Mouse (Mus musculus) MEL (cell line): ENCODE results near the gene Ly6c1. TPM values are rescaled to one million over a fixed set of nuclear protein-coding genes. Genes with fewer than 3 reads are reported as not detected.
"Not testable (repeated sequence)": the region's sequence is repeated elsewhere in the genome, so short reads cannot be mapped to it uniquely, and the experiment has no call there.

ENCODE experiments used
- DNase-seq: peaks from one replicate; pipeline ENCODE4 v3.0.0; 2011; ENCODE audit warnings: low read depth, low spot score
- H3K27ac ChIP-seq: 2 replicates; pipeline ENCODE4 v1.5.1; 2012; ENCODE audit warnings: low read depth, mild to moderate bottlenecking, control low read depth, low read length, moderate library complexity; ENCODE audit not compliant: control insufficient read depth
- H3K27me3 ChIP-seq, 2 experiments: fragments of 150-350 bp in 1 of 2; sonication (generic) in 1 of 2; 2 replicates each; pipeline ENCODE4 v1.6.1; 2012; ENCODE audit warnings: low read length in 2 of 2, mild to moderate bottlenecking in 2 of 2, improper control_type of control experiment in 1 of 2, moderate library complexity in 1 of 2; ENCODE audit not compliant: insufficient read depth in 2 of 2, control insufficient read depth in 1 of 2
- H3K36me3 ChIP-seq, 2 experiments: 2 replicates each; pipeline ENCODE4 v1.6.1; 2012 to 2014; ENCODE audit warnings: low read length in 2 of 2, improper control_type of control experiment in 1 of 2, inconsistent platforms in 1 of 2, mild to moderate bottlenecking in 1 of 2; ENCODE audit not compliant: insufficient read depth in 2 of 2, control insufficient read depth in 1 of 2
- H3K4me1 ChIP-seq, 2 experiments: fragments of 150-350 bp in 1 of 2; sonication (generic) in 1 of 2; 2 replicates each; pipeline ENCODE4 v1.6.1; 2012; ENCODE audit warnings: low read length in 2 of 2, improper control_type of control experiment in 1 of 2, mild to moderate bottlenecking in 1 of 2; ENCODE audit not compliant: insufficient read depth in 2 of 2, control insufficient read depth in 1 of 2
- H3K4me3 ChIP-seq, 2 experiments: fragments of 150-350 bp in 1 of 2; sonication (generic) in 1 of 2; 2 replicates each; pipeline ENCODE4 v1.5.1; 2012; ENCODE audit warnings: low read depth in 2 of 2, low read length in 2 of 2, mild to moderate bottlenecking in 2 of 2, moderate library complexity in 2 of 2, control low read depth in 1 of 2, improper control_type of control experiment in 1 of 2; ENCODE audit not compliant: control insufficient read depth in 1 of 2, insufficient read depth in 1 of 2
- H3K79me2 ChIP-seq: 2 replicates; pipeline ENCODE4 v1.6.1; 2012; ENCODE audit warnings: mild to moderate bottlenecking, low read length, moderate library complexity; ENCODE audit not compliant: control insufficient read depth, poor library complexity, insufficient read depth
- H3K9ac ChIP-seq: 2 replicates; pipeline ENCODE4 v1.6.1; 2012; ENCODE audit warnings: low read depth, mild to moderate bottlenecking, control low read depth, low read length, moderate library complexity; ENCODE audit not compliant: control insufficient read depth, poor library complexity, severe bottlenecking
- H3K9me3 ChIP-seq: fragments of 150-350 bp; sonication (generic); replicated peaks from 2 replicates; pipeline ENCODE4 v1.6.1; 2012; ENCODE audit warnings: mild to moderate bottlenecking, low read length, improper control_type of control experiment, moderate library complexity; ENCODE audit not compliant: insufficient read depth
- CTCF ChIP-seq, 3 experiments: IDR thresholded peaks in 2 of 3; conservative IDR thresholded peaks in 1 of 3; 2 replicates each; pipeline ENCODE4 v1.5.1; 2011 to 2012; ENCODE audit warnings: low read length in 3 of 3, low read depth in 2 of 3, mild to moderate bottlenecking in 2 of 3, improper control_type of control experiment in 1 of 3, inconsistent platforms in 1 of 3, mixed read lengths in 1 of 3, moderate library complexity in 1 of 3; ENCODE audit not compliant: control insufficient read depth in 1 of 3, insufficient read depth in 1 of 3, poor library complexity in 1 of 3, severe bottlenecking in 1 of 3
- ELF1 ChIP-seq: IDR thresholded peaks from 2 replicates; pipeline ENCODE4 v1.6.1; 2014; ENCODE audit warnings: low read depth, mild to moderate bottlenecking, inconsistent platforms, low read length, improper control_type of control experiment, moderate library complexity
- EP300 ChIP-seq, 2 experiments: IDR thresholded peaks; 2 replicates each; pipeline ENCODE4 v1.6.1; 2011; ENCODE audit warnings: improper control_type of control experiment in 2 of 2, low read length in 2 of 2, low read depth in 1 of 2, mild to moderate bottlenecking in 1 of 2
- GATA1 ChIP-seq: IDR thresholded peaks from 2 replicates; pipeline ENCODE4 v1.6.1; 2011; ENCODE audit warnings: low read depth, low read length, improper control_type of control experiment
- HCFC1 ChIP-seq: IDR thresholded peaks from 2 replicates; pipeline ENCODE4 v1.6.1; 2012; ENCODE audit warnings: low read depth, mild to moderate bottlenecking, inconsistent platforms, low read length, improper control_type of control experiment, moderate library complexity
- KAT2A ChIP-seq: conservative IDR thresholded peaks from 2 replicates; pipeline ENCODE4 v1.6.1; 2012; ENCODE audit warnings: low read depth, low read length, improper control_type of control experiment, inconsistent platforms
- MAX ChIP-seq: IDR thresholded peaks from 2 replicates; pipeline ENCODE4 v1.6.1; 2011; ENCODE audit warnings: low read length, improper control_type of control experiment
- MYC ChIP-seq: IDR thresholded peaks from 2 replicates; pipeline ENCODE4 v1.6.1; 2011; ENCODE audit warnings: low read depth, mild to moderate bottlenecking, low read length, improper control_type of control experiment, moderate library complexity
- POLR2A ChIP-seq, 2 experiments: IDR thresholded peaks; 2 replicates each; pipeline ENCODE4 v1.6.1; 2011 to 2012; ENCODE audit warnings: low read length in 2 of 2, mild to moderate bottlenecking in 2 of 2, control low read depth in 1 of 2, improper control_type of control experiment in 1 of 2, low read depth in 1 of 2, moderate library complexity in 1 of 2; ENCODE audit not compliant: control insufficient read depth in 1 of 2, insufficient read depth in 1 of 2, poor library complexity in 1 of 2
- RAD21 ChIP-seq: IDR thresholded peaks from 2 replicates; pipeline ENCODE4 v1.6.1; 2011; ENCODE audit warnings: mild to moderate bottlenecking, low read depth, low read length, improper control_type of control experiment
- SMC3 ChIP-seq: IDR thresholded peaks from 2 replicates; pipeline ENCODE4 v1.6.1; 2011; ENCODE audit warnings: low read depth, low read length, improper control_type of control experiment
- USF2 ChIP-seq, 2 experiments: IDR thresholded peaks; 2 replicates each; pipeline ENCODE4 v1.6.1; 2011 to 2012; ENCODE audit warnings: improper control_type of control experiment in 2 of 2, low read length in 2 of 2, borderline replicate concordance in 1 of 2, inconsistent platforms in 1 of 2, low read depth in 1 of 2, mild to moderate bottlenecking in 1 of 2; ENCODE audit not compliant: insufficient read depth in 1 of 2
- ZC3H11A ChIP-seq: IDR thresholded peaks from 2 replicates; pipeline ENCODE4 v1.6.1; 2012; ENCODE audit warnings: low read depth, mild to moderate bottlenecking, inconsistent platforms, low read length, improper control_type of control experiment
- ZNF384 ChIP-seq: IDR thresholded peaks from 2 replicates; pipeline ENCODE4 v1.6.1; 2012; ENCODE audit warnings: low read depth, mild to moderate bottlenecking, inconsistent platforms, low read length, improper control_type of control experiment
- polyA plus RNA-seq, 2 experiments: library from polyadenylated mRNA; stranded (reverse) in 1 of 2; unstranded in 1 of 2; fragments of >175 nt in 1 of 2; fragments of >200 nt in 1 of 2; gene quantifications; 2 replicates each; pipeline versions ENCODE4 v1.2.1 to v1.2.4; 2012; ENCODE audit warnings: low replicate concordance in 2 of 2, low read depth in 1 of 2; ENCODE audit not compliant: insufficient read length in 2 of 2, insufficient read depth in 1 of 2, missing spikeins in 1 of 2
- total RNA-seq: library from RNA; depleted of rRNA; stranded (reverse); fragments of 300-350 nt; gene quantifications from 2 replicates; pipeline ENCODE4 v1.2.3, GENCODE M21; 2012

Ly6c1 gene
- total and polyA plus RNA-seq, 3 experiments: not detected

DNA sequence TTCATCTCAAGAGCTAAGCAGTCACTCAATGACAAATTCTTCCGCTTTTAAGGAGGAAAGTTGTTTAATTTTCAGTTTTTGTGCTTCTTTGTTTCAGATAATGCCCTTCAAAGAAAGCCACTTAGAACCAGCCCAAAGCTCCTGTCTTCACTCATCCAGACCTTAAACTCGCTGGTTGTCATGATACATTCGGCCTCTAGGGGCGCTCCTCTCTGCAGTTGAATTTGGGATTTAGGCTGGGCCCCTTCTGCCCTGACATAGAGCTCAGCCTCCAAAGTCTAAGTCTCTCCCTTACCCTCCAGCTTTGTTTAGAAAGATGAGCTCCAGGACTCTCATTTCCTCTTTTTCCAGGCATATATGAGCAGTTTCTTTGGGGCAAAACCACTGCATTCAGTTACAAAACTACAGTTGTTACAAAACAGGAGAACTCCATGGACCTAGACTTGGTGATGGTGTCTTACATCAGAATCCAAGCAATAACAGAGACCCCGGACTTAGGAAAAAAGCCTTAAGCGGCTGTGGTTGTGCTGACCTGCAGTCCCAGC lies 13.5 kb upstream of the Ly6c1 start:
- TF ChIP-seq SMC3 (peak; percentile 30; the same call in 1 of the 2 replicates), RAD21 (peak; percentile 30), CTCF (IDR thresholded peaks at IDR 0.05 in 2 of 3, conservative IDR thresholded peaks at IDR 0.05 in 1 of 3; ENCODE audit: control insufficient read depth in 1 of 3, insufficient read depth in 1 of 3, low read depth in 2 of 3, low read length in 3 of 3, poor library complexity in 1 of 3, severe bottlenecking in 1 of 3) (peak; percentile 61 to 74 (median 63))
- TF ChIP-seq, all 39 proteins: peak for 3; not testable (repeated sequence) for 36
- H3K79me2 ChIP-seq, H3K9ac ChIP-seq, H3K4me3 ChIP-seq, H3K27me3 ChIP-seq, H3K9me3 ChIP-seq, H3K36me3 ChIP-seq, H3K27ac ChIP-seq, H3K4me1 ChIP-seq: not testable (repeated sequence)
- peak; percentile 54 for DNase-seq

- H3K4me1 ChIP-seq: no peaks in the 10 kb centered on the region
- no peaks in the 10 kb centered on the region for H3K27me3 ChIP-seq
- TF ChIP-seq CTCF (IDR thresholded peaks at IDR 0.05 in 2 of 3, conservative IDR thresholded peaks at IDR 0.05 in 1 of 3; ENCODE audit: control insufficient read depth in 1 of 3, insufficient read depth in 1 of 3, low read depth in 2 of 3, low read length in 3 of 3, poor library complexity in 1 of 3, severe bottlenecking in 1 of 3) (peak; percentile 69 to 82 (median 69)), ELF1 (no peak), KAT2A (no peak), ZC3H11A (peak; percentile 43), SMC3 (peak; percentile 81), POLR2A (IDR thresholded peaks at IDR 0.05; ENCODE audit: control insufficient read depth in 1 of 2, insufficient read depth in 1 of 2, low read depth in 1 of 2, low read length in 2 of 2, poor library complexity in 1 of 2) (no peak), HCFC1 (no peak), RAD21 (peak; percentile 58)
- no peak overlapping the region for H3K27ac ChIP-seq
- H3K36me3 ChIP-seq: no peaks in the 10 kb centered on the region
- H3K9me3 ChIP-seq: no peaks in the 10 kb centered on the region
- no peak overlapping the region for H3K9ac ChIP-seq
- no peaks in the 10 kb centered on the region for H3K79me2 ChIP-seq
- no peak overlapping the region for H3K4me3 ChIP-seq
- DNase-seq: peak; percentile 62
Observed at GRCm38 (mm10) chr15:75060505-75060904, 11.9 kb upstream of the Ly6c1 start.

GRCm38 (mm10) chr15:75055985-75056384 lies 7.4 kb upstream of the Ly6c1 start:
- no peaks in the 10 kb centered on the region for H3K79me2 ChIP-seq
- no peaks in the 10 kb centered on the region for H3K9me3 ChIP-seq
- no peak overlapping the region for H3K4me3 ChIP-seq
- H3K36me3 ChIP-seq: no peaks in the 10 kb centered on the region
- no peak overlapping the region for H3K27ac ChIP-seq
- H3K9ac ChIP-seq: no peak overlapping the region
- no peak for TF ChIP-seq MAX
- TF ChIP-seq USF2 (IDR thresholded peaks at IDR 0.05; ENCODE audit: borderline replicate concordance in 1 of 2, insufficient read depth in 1 of 2, low read depth in 1 of 2, low read length in 2 of 2): no peak
- TF ChIP-seq EP300 (IDR thresholded peaks at IDR 0.05; ENCODE audit: low read depth in 1 of 2, low read length in 2 of 2): no peak
- TF ChIP-seq MYC: no peak
- TF ChIP-seq ZNF384: no peak
- TF ChIP-seq GATA1: no peak
- no peaks in the 10 kb centered on the region for H3K4me1 ChIP-seq
- no peaks in the 10 kb centered on the region for H3K27me3 ChIP-seq
- no peak for DNase-seq

GRCm38 (mm10) chr15:75055425-75055824 lies 6.8 kb upstream of the Ly6c1 start:
- not testable (repeated sequence) for H3K27me3 ChIP-seq, H3K9me3 ChIP-seq, H3K4me1 ChIP-seq, H3K9ac ChIP-seq, H3K4me3 ChIP-seq, DNase-seq, H3K79me2 ChIP-seq, H3K27ac ChIP-seq, H3K36me3 ChIP-seq

- H3K4me1 ChIP-seq, DNase-seq, H3K79me2 ChIP-seq, H3K36me3 ChIP-seq, H3K27me3 ChIP-seq, H3K27ac ChIP-seq, H3K4me3 ChIP-seq, H3K9me3 ChIP-seq, H3K9ac ChIP-seq: not testable (repeated sequence)
Observed at GRCm38 (mm10) chr15:75052414-75052813, 3.8 kb upstream of the Ly6c1 start.
